Mouse (Mus musculus): Measurements from ENCODE around the gene Gm3336.

Gm3336 gene

DNA sequence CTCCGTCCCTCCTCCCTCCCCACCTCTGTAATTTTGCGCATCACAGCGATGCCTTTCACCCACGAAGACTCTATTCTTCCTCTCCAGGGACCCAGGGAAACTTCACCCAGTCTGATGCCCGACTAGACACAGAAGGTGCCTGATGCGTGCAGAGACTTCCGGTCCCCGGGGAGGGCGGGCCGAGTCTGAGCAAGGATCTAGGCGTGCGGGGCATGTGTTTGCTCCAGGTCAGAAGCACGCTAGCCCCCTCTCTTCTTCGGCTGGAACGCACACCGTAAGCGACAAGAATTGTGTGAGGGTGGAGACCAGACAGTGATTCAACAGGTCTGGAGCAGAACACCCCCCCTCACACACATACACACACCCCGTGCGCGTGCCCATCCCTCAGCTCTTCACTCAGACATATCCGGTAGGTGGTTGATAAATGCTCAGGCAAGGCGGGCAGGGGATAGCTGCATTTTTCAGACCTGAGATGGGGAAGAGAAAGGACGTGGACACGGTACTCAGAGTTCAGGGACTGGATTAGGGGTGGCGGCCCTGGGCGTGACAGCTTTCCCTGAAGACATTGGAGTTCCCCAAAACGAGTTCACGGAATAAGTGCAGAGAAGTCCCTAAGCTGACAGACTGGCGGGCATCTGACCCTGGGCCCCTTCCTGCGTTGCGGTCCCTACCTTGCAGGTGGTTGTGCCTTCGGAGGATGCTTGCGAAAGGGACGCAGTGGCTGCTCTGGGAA is 47.7 kb downstream of the Gm3336 start:
- DNase-seq: no peak

DNA sequence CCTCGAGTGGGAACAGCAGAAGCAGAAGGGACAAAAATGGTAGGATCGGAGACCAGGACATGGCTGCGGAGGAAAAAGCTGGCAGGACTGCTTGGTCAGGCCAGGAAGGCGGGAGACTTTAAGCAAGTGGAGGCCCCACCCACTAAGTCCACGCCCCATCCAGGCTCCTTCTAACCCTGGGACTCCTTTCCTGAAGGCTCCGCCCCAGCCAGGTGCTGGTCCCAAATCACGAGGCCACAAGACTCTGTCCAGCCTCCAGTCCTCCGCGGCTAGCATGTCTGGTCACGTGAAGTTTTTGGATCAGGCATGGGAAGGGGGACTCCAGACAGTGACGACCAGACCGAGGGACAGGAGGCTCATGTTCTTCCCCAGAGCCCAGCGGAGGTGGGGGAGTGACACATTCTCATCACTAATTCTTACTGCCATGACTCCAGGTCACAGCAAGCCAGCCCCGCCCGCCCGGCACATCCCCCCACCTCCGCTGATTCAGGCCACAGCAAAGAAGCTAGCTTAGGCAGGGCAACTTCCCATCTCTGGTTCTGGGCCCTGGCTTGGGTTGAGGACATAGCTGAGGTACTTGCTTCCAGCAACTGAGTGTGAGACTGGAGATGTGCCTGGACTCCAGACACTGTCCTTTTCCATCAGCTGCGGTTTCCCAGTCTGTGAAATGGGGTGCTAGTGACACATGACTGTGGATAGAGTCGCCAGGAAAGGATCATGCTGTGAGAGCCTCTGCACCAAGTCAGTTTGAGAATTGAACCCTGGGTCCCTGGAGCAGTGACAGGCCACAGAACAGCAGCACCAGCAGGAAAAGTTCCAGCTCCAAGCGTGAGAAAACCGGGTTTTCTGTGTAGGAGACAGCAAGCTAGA is 48.5 kb downstream of the Gm3336 start:
- peak; percentile 81 for DNase-seq

DNA sequence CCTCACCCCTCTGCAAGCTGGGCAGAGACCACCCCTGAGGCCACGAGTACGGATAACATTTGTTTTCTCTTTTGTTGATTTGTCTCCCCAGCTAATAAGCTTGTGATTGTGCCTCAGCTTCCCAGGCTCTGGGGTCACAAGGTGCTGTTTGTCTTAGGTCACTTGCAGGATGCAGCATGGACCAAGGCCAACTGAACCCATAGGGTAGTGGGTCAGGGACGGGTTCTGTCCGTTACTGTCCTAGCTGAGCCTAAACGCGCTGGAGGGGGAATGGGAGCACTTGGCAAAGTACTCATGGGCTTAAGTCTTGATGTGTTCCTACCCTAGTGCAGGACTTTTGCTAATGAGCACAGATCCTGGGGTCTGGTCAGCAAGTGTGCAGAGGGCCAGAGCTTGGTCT is 49.2 kb downstream of the Gm3336 start:
- peak; percentile 56 for DNase-seq

DNA sequence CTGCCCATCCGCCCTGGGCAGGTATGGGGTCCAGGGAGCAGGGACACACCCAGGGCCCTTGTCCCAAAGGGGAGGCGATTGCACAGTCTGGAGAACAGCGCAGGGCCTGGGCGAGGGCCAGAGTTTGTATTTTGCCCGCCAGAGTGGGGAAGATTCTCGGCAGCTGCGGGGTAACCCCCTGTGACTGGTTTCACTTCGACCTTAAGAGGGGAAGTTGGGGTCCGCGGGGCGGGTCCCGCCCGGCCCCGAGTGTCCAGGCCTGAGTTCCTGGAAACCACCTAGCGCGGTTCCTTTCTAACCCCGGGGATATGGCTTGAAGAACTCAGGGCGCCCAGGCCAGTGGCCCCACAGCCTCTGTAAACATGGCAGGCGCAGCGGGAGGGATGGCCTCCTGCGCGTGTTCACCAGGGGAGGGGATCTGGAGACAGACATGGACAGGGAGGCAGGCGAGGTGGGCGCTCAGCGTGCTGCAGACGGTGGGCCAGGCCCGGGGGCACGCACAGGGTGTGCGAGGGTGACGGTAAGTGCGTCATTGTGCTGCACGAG is 50.0 kb downstream of the Gm3336 start:
- no peak for DNase-seq

DNA sequence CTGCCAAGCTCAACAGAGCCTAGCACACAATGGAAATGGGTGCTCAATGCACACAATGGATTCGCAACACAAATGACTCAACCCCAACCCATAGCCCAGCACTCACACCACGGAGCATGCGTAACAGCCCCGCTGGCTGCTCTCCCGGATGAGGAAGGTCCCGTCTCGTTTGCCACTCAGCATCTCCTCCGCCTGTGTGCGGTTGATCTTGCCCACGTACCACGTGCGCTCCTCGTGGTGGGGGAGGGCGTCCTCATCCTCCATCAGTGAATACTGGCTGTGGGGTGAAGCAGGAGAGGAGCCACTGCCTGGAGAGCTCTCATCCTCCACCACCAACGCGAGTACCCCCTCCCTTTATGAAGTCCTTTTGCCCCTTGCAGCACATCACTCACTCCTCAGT is 50.6 kb downstream of the Gm3336 start:
- no peak for DNase-seq

DNA sequence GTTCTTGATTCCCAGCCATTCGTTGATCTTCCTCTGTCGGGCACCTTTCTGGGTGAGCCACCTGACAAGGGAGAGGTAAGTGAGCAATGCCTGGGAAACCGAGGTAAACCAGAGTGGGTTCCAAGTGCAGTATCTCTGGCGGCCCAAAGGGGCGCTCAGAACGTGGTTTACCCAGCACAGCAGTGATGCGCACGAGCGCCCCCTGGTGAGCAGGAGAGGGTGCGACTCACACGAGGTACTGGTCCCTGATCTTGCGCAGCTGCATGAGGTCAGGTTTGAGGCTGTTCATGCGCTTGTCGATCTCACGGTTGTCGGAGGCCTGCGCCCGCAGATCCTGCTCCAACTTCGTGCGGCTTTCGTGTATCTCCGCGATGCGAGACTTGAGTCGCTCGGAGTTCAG is 51.0 kb downstream of the Gm3336 start:
- DNase-seq: peak; percentile 92

DNA sequence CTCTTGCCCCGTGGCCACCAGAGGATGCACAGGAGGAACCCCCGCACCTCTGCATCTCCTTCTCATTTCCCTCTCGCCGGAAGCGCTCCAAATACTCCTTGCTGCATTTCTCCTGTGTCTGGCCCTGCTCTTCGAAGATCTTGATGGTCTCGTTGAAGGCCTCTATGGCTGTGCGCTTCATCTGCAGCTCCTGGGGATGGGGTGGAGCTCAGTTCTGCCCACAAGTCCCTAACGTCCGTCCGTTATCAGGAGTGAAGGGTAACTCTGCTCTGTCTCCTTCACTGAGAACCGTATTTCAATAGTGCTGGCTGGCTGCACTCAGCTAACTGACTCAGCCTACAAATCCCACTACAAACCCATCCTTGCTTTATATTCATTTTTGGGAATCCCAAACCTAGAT is 51.5 kb downstream of the Gm3336 start:
- DNase-seq: no peak

DNA sequence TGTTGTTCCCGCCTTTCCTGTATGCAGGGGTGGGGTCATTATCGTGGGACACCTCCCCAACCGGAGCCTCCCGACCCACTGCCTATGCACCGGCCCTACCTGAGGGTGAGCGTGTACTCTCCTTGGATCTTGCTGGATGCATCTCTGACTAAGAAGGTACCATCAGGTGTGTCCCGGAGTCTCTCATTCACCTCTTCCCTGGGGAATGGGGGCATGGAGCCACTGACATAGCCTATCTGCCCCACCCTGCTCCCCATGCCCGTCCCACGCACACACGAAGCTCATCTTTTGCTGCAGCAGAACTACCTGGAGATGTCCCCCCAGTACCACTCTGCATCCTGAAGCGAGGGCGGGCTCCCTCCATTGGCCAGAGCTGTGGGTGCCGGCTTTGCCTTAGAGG is 52.4 kb downstream of the Gm3336 start:
- peak; percentile 56 for DNase-seq

DNA sequence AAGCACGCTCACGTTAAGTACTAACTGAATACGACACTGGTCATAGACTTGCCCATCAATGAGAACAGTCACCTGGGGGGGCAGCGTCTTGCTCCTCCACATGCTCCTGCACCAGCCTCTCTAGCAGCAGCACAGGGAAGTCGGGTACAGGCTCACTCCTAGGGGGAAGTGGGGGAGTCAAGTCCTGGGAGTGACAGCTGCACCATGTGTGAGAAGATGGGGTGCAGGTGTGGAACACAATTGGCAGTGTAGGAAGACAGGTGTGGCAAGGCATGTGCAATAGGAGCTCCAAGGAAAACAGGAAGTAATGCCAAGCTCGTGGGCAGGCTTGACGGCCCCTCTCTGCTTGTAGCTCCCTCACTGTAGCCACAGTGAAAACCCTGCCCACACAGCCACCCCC is 52.9 kb downstream of the Gm3336 start:
- DNase-seq: no peak

DNA sequence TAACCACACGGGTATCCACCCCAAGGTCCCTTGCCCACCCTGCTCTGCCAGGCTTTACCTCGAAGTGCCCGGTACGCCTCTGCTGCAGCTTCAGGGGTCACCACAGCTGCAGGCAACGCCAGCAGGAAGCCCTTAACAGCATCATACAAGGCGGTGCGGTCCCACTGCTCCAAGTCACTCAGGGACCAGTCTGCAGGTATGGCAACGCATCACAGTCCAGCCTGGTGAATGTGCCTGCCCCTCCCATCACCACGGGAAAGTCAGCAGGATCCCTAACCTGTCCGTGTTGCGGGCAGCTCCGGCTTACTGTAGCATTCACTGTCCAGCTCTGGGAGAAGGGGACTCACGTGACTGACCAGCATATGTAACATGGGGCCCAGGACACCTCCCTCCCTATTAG is 53.7 kb downstream of the Gm3336 start:
- peak; percentile 59 for DNase-seq
